Mouse (Mus musculus): Measurements from ENCODE around the gene Mafg. TPM values are rescaled to one million over a fixed set of nuclear protein-coding genes. Genes with fewer than 3 reads are reported as not detected.

Mafg gene
- polyA plus RNA-seq, 1 experiment = 53.0 TPM

Other genes with a start within 250 kb of the Mafg start
- 68.8 and 71.4 TPM in 2 replicates for gene Nploc4, start 195.9 kb downstream of the Mafg start, polyA plus RNA-seq (2012; rRNA removed)
- not detected in 2 replicates for gene Tspan10, start 191.0 kb downstream of the Mafg start, polyA plus RNA-seq (2012; rRNA removed)
- gene Pde6g, start 180.1 kb downstream of the Mafg start, polyA plus RNA-seq (2012; rRNA removed) = 0.42 and 0.72 TPM in 2 replicates
- gene Oxld1, start 175.5 kb downstream of the Mafg start, polyA plus RNA-seq (2012; rRNA removed) = 24.5 and 30.4 TPM in 2 replicates
- gene Ccdc137, start 175.5 kb downstream of the Mafg start, polyA plus RNA-seq (2012; rRNA removed) = 13.1 and 16.6 TPM in 2 replicates
- gene Arl16, start 166.0 kb downstream of the Mafg start, polyA plus RNA-seq (2012; rRNA removed) = 32.5 and 34.3 TPM in 2 replicates
- gene Mrpl12, start 149.0 kb downstream of the Mafg start, polyA plus RNA-seq (2012; rRNA removed) = 61.8 and 70.5 TPM in 2 replicates
- 372 and 561 TPM in 2 replicates for gene Slc25a10, start 141.8 kb downstream of the Mafg start, polyA plus RNA-seq (2012; rRNA removed)
- 1.2 and 1.8 TPM in 2 replicates for gene Gcgr, start 102.9 kb downstream of the Mafg start, polyA plus RNA-seq (2012; rRNA removed)
- 153 and 179 TPM in 2 replicates for gene Mcrip1, start 83.9 kb downstream of the Mafg start, polyA plus RNA-seq (2012; rRNA removed)
- 0.72 TPM in 1 of 2 replicates, not detected in the other for gene Ppp1r27, start 82.5 kb downstream of the Mafg start, polyA plus RNA-seq (2012; rRNA removed)
- 372 and 394 TPM in 2 replicates for gene P4hb, start 60.3 kb downstream of the Mafg start, polyA plus RNA-seq (2012; rRNA removed)
- gene Arhgdia, start 52.0 kb downstream of the Mafg start, polyA plus RNA-seq (2012; rRNA removed) = 584 and 632 TPM in 2 replicates
- gene Alyref, start 35.2 kb downstream of the Mafg start, polyA plus RNA-seq (2012; rRNA removed) = 21.4 and 28.5 TPM in 2 replicates
- gene Anapc11, start 35.2 kb downstream of the Mafg start, polyA plus RNA-seq (2012; rRNA removed) = 74.7 and 75.0 TPM in 2 replicates
- 1.1 and 1.2 TPM in 2 replicates for gene Npb, start 25.1 kb downstream of the Mafg start, polyA plus RNA-seq (2012; rRNA removed)
- gene Pcyt2, start 15.7 kb downstream of the Mafg start, polyA plus RNA-seq (2012; rRNA removed) = 139 and 189 TPM in 2 replicates
- gene Sirt7, start 8.4 kb downstream of the Mafg start, polyA plus RNA-seq (2012; rRNA removed) = 57.9 and 61.4 TPM in 2 replicates
- gene Pycr1, start 10.2 kb upstream of the Mafg start, polyA plus RNA-seq (2012; rRNA removed) = 6.9 and 10.5 TPM in 2 replicates
- gene Myadml2, start 14.6 kb upstream of the Mafg start, polyA plus RNA-seq (2012; rRNA removed) = 0.26 TPM in 1 of 2 replicates, not detected in the other
- gene Notum, start 27.6 kb upstream of the Mafg start, polyA plus RNA-seq (2012; rRNA removed) = 3.3 and 4.0 TPM in 2 replicates
- gene Aspscr1, start 39.4 kb upstream of the Mafg start, polyA plus RNA-seq (2012; rRNA removed) = 93.6 and 104 TPM in 2 replicates
- gene Cenpx, start 80.1 kb upstream of the Mafg start, polyA plus RNA-seq (2012; rRNA removed) = 84.6 and 100 TPM in 2 replicates
- 38.5 and 41.4 TPM in 2 replicates for gene Lrrc45, start 80.3 kb upstream of the Mafg start, polyA plus RNA-seq (2012; rRNA removed)
- gene Rac3, start 87.9 kb upstream of the Mafg start, polyA plus RNA-seq (2012; rRNA removed) = 18.2 and 19.0 TPM in 2 replicates
- 188 and 202 TPM in 2 replicates for gene Dcxr, start 93.7 kb upstream of the Mafg start, polyA plus RNA-seq (2012; rRNA removed)
- 121 and 130 TPM in 2 replicates for gene Cbr2, start 98.5 kb upstream of the Mafg start, polyA plus RNA-seq (2012; rRNA removed)
- gene Hmga1b, start 129.2 kb upstream of the Mafg start, polyA plus RNA-seq (2012; rRNA removed) = 0.59 and 1.1 TPM in 2 replicates
- gene Rfng, start 150.6 kb upstream of the Mafg start, polyA plus RNA-seq (2012; rRNA removed) = 35.8 and 37.8 TPM in 2 replicates
- 207 and 231 TPM in 2 replicates for gene Gps1, start 150.7 kb upstream of the Mafg start, polyA plus RNA-seq (2012; rRNA removed)
- 31.7 and 31.9 TPM in 2 replicates for gene Dus1l, start 162.8 kb upstream of the Mafg start, polyA plus RNA-seq (2012; rRNA removed)
- gene Fasn, start 190.9 kb upstream of the Mafg start, polyA plus RNA-seq (2012; rRNA removed) = 2,531 and 4,379 TPM in 2 replicates

Data from gonadal fat pad, adult 2 months (tissue).